In the genomic region with DNA sequence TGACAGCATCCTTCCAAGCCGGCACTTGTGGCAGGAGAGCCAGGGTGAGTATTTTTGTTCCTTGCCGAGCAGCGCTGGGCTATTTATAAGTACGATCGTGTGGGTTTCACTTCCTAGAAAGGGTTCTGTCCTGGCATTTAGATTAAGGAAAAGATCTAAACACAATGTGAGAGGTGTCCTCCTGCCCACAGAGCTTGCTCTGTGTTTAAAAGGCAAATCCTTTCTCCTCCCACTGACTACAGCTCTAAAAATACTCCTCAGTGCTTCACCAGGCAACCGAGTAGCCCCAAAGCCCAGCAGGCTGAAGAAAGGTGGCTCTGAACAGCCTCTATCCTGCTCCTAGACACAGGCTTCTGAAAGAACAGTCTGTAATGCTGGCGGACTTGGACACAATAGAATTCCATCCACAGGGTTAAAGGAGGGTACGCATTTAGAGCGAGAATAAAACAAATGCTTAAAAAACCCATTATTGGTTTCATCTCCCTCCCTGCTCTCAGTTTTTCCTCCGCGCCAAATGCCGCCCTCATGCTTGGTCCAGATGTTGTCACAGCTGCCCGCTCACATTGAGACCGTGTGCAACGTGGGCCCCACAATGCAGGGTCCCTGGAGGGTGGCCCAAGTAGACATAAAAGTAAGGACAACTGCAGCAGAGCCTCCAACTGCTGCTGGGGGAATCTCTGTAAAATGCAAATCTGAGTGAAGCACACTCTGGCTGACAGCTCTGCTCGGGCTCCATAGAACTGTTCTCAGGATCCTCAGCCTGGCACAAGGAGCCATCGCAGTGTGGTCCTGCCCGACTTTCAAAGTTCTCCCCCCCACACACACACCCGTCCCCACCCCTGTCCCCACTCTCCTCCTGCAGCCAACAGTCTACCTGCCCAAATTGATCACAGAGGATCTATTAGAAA, we compare ENCODE assay signal across 8 mouse cellular contexts.
A peak's percentile ranks its signal among the peaks of the same experiment; 100 is the strongest.
DNase-seq lines count a peak whose midpoint lies in the region; ATAC-seq and TF ChIP-seq lines count a peak whose summit lies in the region.

No protein-coding gene starts in this region.

- H3K27me3 ChIP-seq in embryonic facial prominence, embryonic 14.5 days (replicated peaks; ENCODE audit: control insufficient read depth, insufficient read depth, low read length), result no peaks in the 10 kb centered on the region
- peaks cover 5% of the 10 kb centered on the region; the same call in 1 of the 2 replicates for H3K27me3 ChIP-seq in hindbrain, embryonic 15.5 days
- peaks cover 13% of the 10 kb centered on the region for H3K27me3 ChIP-seq in midbrain, embryonic 16.5 days (ENCODE audit: control insufficient read depth, insufficient read depth, low read depth, low read length)

- no peaks in the 10 kb centered on the region for H3K9me3 ChIP-seq in embryonic facial prominence, embryonic 14.5 days (ENCODE audit: control insufficient read depth, low read length)
- H3K9me3 ChIP-seq in hindbrain, embryonic 15.5 days, result no peaks in the 10 kb centered on the region
- no peaks in the 10 kb centered on the region for H3K9me3 ChIP-seq in midbrain, embryonic 16.5 days (replicated peaks; ENCODE audit: control insufficient read depth, low read length, poor library complexity, severe bottlenecking)

- H3K4me1 ChIP-seq in embryonic facial prominence, embryonic 14.5 days (ENCODE audit: control insufficient read depth, insufficient read depth, low read length), result peaks cover 26% of the 10 kb centered on the region
- H3K4me1 ChIP-seq in hindbrain, embryonic 15.5 days (replicated peaks), result peaks cover 56% of the 10 kb centered on the region
- H3K4me1 ChIP-seq in midbrain, embryonic 16.5 days (ENCODE audit: control insufficient read depth, insufficient read depth, low read length), result peaks cover 24% of the 10 kb centered on the region

- peak overlapping the region; percentile 37 for H3K4me2 ChIP-seq in embryonic facial prominence, embryonic 14.5 days (ENCODE audit: low read depth, low read length)
- H3K4me2 ChIP-seq in hindbrain, embryonic 15.5 days, result peak overlapping the region; percentile 37
- peak overlapping the region; percentile 36 for H3K4me2 ChIP-seq in midbrain, embryonic 16.5 days (ENCODE audit: low read length)

- ATAC-seq in embryonic facial prominence, embryonic 14.5 days (ENCODE audit: low read depth), result peak; percentile 48; the same call in 1 of the 2 replicates
- no peak for ATAC-seq in hindbrain, embryonic 15.5 days (ENCODE audit: low FRiP score, low read depth)
- no peak; the same call in 1 of the 2 replicates for ATAC-seq in midbrain, embryonic 16.5 days

- DNase-seq in layer of hippocampus, adult 2 months (ENCODE audit: low spot score in 2 of 2), result no peak
- DNase-seq in layer of hippocampus, adult 8-10 months (ENCODE audit: low spot score in 2 of 2), result no peak
- peak; percentile 68 for DNase-seq in embryonic facial prominence, embryonic 14.5 days (ENCODE audit: low spot score)
- DNase-seq in MN1 (ENCODE audit: low spot score), result no peak
- DNase-seq in c-Kit-positive CD71-positive TER-119-positive erythroid progenitor cells, embryonic 14.5 days (ENCODE audit: low spot score), result no peak
- DNase-seq in layer of hippocampus, postnatal 14 days (ENCODE audit: low spot score in 2 of 2), result no peak

- 23% methylated on average over 19 of the region's 19 CpGs for WGBS in embryonic facial prominence, embryonic 14.5 days
- 16% methylated on average over 19 of the region's 19 CpGs for WGBS in hindbrain, embryonic 15.5 days
- 14% methylated on average over 19 of the region's 19 CpGs for WGBS in midbrain, embryonic 16.5 days

- no peak for TF ChIP-seq CTCF in layer of hippocampus, adult 2 months (conservative IDR thresholded peaks at IDR 0.05)

- no peaks in the 10 kb centered on the region for H3K36me3 ChIP-seq in embryonic facial prominence, embryonic 14.5 days (ENCODE audit: control insufficient read depth, insufficient read depth, low read length)
- no peaks in the 10 kb centered on the region for H3K36me3 ChIP-seq in hindbrain, embryonic 15.5 days
- no peaks in the 10 kb centered on the region for H3K36me3 ChIP-seq in midbrain, embryonic 16.5 days (ENCODE audit: control insufficient read depth, insufficient read depth, low read length)

- peak overlapping the region; percentile 20; the same call in 1 of the 2 replicates for H3K4me3 ChIP-seq in layer of hippocampus, adult 2 months
- no peak overlapping the region for H3K4me3 ChIP-seq in embryonic facial prominence, embryonic 14.5 days (ENCODE audit: low read depth, low read length)
- no peak overlapping the region for H3K4me3 ChIP-seq in hindbrain, embryonic 15.5 days
- no peak overlapping the region for H3K4me3 ChIP-seq in midbrain, embryonic 16.5 days (ENCODE audit: low read depth, low read length)

- no peak overlapping the region for H3K27ac ChIP-seq in layer of hippocampus, adult 2 months
- H3K27ac ChIP-seq in embryonic facial prominence, embryonic 14.5 days (replicated peaks; ENCODE audit: low read depth, low read length), result peak overlapping the region; percentile 45
- H3K27ac ChIP-seq in hindbrain, embryonic 15.5 days (replicated peaks), result peak overlapping the region; percentile 65
- H3K27ac ChIP-seq in midbrain, embryonic 16.5 days (ENCODE audit: low read length), result peak overlapping the region; percentile 43

- H3K9ac ChIP-seq in embryonic facial prominence, embryonic 14.5 days (ENCODE audit: low read depth, low read length), result peak overlapping the region; percentile 31; the same call in 1 of the 2 replicates
- peak overlapping the region; percentile 11; the same call in 1 of the 2 replicates for H3K9ac ChIP-seq in hindbrain, embryonic 15.5 days
- peak overlapping the region; percentile 42 for H3K9ac ChIP-seq in midbrain, embryonic 16.5 days (ENCODE audit: low read depth, low read length)
